Mouse (Mus musculus) megakaryocyte, embryonic 14.5 days (primary cell): ENCODE measurements at regions not wholly inside any gene's neighbourhood (a gene's known extent, or its start where the extent isn't known, plus 50 kb on each side); places are given as distances from the start of the nearest gene placed in this dataset.

Source experiments
- FLI1 ChIP-seq: IDR thresholded peaks from 2 replicates; pipeline ENCODE4 v1.6.1; 2012; ENCODE audit warnings: low read length, inconsistent platforms, mixed read lengths
- GATA1 ChIP-seq: IDR thresholded peaks from 3 replicates; pipeline ENCODE4 v1.6.1; 2012; ENCODE audit warnings: mixed read lengths, low read length, inconsistent platforms, borderline replicate concordance

GRCm38 (mm10) chr13:98425026-98425425 is 66.8 kb downstream of the Gm10320 start:
- no peak for TF ChIP-seq GATA1
- no peak for TF ChIP-seq FLI1
